Mouse (Mus musculus) spleen, adult 2 months (tissue): ENCODE results near the gene Wdr18. TPM values are rescaled to one million over a fixed set of nuclear protein-coding genes. Genes with fewer than 3 reads are reported as not detected.
A peak's percentile ranks its signal among the peaks of the same experiment; 100 is the strongest.
"Not testable (repeated sequence)": the region's sequence is repeated elsewhere in the genome, so short reads cannot be mapped to it uniquely, and the experiment has no call there.

ENCODE experiments used
- DNase-seq, 2 experiments: peaks; one replicate each; pipeline versions ENCODE4 v3.0.0 to v3.0.0-alpha.2; 2012 to 2021; ENCODE audit warnings: low spot score in 2 of 2, low read depth in 1 of 2
- H3K27ac ChIP-seq: fragments of 200-500 bp; 2 replicates; pipeline ENCODE4 v1.5.1; 2012; ENCODE audit warnings: low read length, inconsistent platforms; ENCODE audit not compliant: insufficient read depth
- H3K27me3 ChIP-seq: fragments of 200-500 bp; 2 replicates; pipeline ENCODE4 v1.6.1; 2012; ENCODE audit warnings: mild to moderate bottlenecking, moderate library complexity, low read length, inconsistent platforms; ENCODE audit not compliant: control insufficient read depth, insufficient read depth
- H3K36me3 ChIP-seq: fragments of 200-500 bp; 2 replicates; pipeline ENCODE4 v1.6.1; 2012; ENCODE audit warnings: mild to moderate bottlenecking, low read length, inconsistent platforms; ENCODE audit not compliant: control insufficient read depth, insufficient read depth
- H3K4me1 ChIP-seq: fragments of 200-500 bp; 2 replicates; pipeline ENCODE4 v1.6.1; 2011; ENCODE audit warnings: inconsistent platforms; ENCODE audit not compliant: control insufficient read depth, insufficient read depth, insufficient read length
- H3K4me3 ChIP-seq: fragments of 200-500 bp; 2 replicates; pipeline ENCODE4 v1.5.1; 2011; ENCODE audit warnings: mild to moderate bottlenecking, inconsistent platforms; ENCODE audit not compliant: insufficient read depth, insufficient read length; ENCODE audit errors: extremely low read depth
- CTCF ChIP-seq: fragments of 200-500 bp; IDR thresholded peaks from 2 replicates; pipeline ENCODE4 v1.5.1; 2011; ENCODE audit warnings: mild to moderate bottlenecking, inconsistent platforms; ENCODE audit not compliant: insufficient read depth, insufficient read length, insufficient replicate concordance; ENCODE audit errors: extremely low read depth
- POLR2A ChIP-seq: fragments of 200-500 bp; IDR thresholded peaks from 2 replicates; pipeline ENCODE4 v1.6.1; 2011; ENCODE audit warnings: low read depth, low read length, inconsistent platforms
- WGBS: fragments of 180-500 bp; shearing (Covaris S2); methylation state at CpG from one replicate; pipeline ENCODE4 v1.1.7; 2018; 5-methylcytosine and 5-hydroxymethylcytosine counted together
- polyA plus RNA-seq: library from polyadenylated mRNA; depleted of rRNA; stranded (reverse); fragments of >200 nt; gene quantifications from 2 replicates; pipeline ENCODE4 v1.2.3, GENCODE M21; 2012

The Wdr18 gene
- polyA plus RNA-seq, 1 experiment = 41.2 TPM

DNA sequence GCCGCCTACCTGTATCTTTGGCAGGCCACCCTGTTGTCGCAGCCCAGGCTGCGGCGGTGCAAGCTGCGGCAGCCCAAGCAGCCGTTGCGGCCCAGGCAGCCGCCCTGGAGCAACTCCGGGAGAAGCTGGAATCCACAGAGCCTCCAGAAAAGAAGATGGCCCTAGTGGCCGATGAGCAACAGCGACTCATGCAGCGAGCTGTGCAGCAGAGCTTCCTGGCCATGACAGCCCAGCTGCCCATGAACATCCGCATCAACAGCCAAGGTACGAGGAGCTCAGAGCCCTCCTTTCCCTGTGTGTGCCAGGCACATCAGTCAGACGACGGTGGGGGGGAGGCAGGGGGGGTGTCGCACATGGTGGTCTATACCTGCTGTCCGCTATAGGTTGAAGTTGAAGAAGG lies 9.3 kb upstream of the Wdr18 start:
- Histone ChIP-seq H3K36me3 (peaks cover 17% of the 10 kb centered on the region), H3K27ac (no peak overlapping the region), H3K4me1 (no peaks in the 10 kb centered on the region; the same call in 1 of the 2 replicates), H3K4me3 (no peak overlapping the region), H3K27me3 (no peaks in the 10 kb centered on the region)
- DNase-seq = no peak
- TF ChIP-seq CTCF = no peak
- no peak for TF ChIP-seq POLR2A
- 93% methylated on average over 18 of the region's 18 CpGs for WGBS

DNA sequence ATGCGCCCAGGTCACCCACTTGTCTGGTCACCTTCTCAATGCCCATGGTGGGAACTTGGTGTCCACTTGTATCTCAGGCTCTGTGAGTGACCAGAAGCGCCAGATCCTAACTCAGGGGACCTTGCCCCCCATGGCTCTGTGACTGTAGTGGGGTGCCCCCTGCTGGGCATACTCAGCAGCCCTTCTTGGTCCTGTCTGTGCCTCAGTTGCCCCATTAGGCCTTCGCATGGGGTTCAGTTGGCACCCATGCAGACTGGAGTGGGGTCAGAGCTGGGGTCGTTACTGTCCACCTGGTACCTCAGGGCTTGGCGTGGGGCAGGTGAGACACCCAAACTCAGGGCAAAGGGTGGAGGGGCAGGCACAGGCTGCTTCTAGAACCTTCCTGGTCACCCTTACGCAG lies 6.0 kb upstream of the Wdr18 start:
- Histone ChIP-seq H3K4me3 (no peak overlapping the region), H3K27me3 (no peaks in the 10 kb centered on the region), H3K4me1 (no peaks in the 10 kb centered on the region; the same call in 1 of the 2 replicates), H3K27ac (no peak overlapping the region), H3K36me3 (peaks cover 17% of the 10 kb centered on the region)
- TF ChIP-seq CTCF = peak; percentile 81; the same call in 1 of the 2 replicates
- TF ChIP-seq POLR2A = no peak
- DNase-seq = peak in 1 of 2 experiments; percentile 59
- 84% methylated on average over 6 of the region's 6 CpGs for WGBS

GRCm38 (mm10) chr10:79955691-79956090 lies 4.3 kb upstream of the Wdr18 start:
- Histone ChIP-seq H3K36me3 (peaks cover 7% of the 10 kb centered on the region), H3K4me3 (no peak overlapping the region), H3K27me3 (no peaks in the 10 kb centered on the region), H3K27ac (no peak overlapping the region), H3K4me1 (peaks cover 2% of the 10 kb centered on the region; the same call in 1 of the 2 replicates)
- 87% methylated on average over 9 of the region's 9 CpGs for WGBS
- DNase-seq = no peak
- TF ChIP-seq POLR2A (no peak), CTCF (no peak)

DNA sequence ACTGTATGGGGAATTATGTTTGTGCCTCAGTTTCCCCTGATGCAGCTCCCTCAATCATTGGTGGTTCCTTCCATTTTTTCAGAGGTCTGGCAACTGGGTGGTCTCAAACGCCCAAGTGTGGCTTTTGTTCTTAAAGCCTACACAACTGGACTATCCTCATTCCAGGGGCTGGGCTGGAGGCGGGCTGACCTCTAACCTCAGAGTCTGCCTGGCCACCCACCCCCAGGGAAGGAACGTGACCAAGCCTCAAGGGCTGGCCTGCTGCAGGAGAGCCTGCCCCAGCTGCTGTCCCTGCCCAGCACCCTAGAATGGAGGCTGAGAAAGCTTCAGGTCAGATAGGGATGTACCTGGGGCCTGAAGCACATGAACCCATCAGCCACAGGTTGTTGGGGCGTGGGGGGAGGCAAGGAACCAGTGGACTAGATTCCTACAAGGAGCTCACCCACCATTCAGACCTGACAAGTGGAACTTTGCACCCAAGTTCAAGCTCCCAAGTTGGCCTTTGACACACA lies 3.3 kb upstream of the Wdr18 start:
- WGBS = 84% methylated on average over 4 of the region's 4 CpGs
- Histone ChIP-seq H3K27me3 (no peaks in the 10 kb centered on the region), H3K4me3 (no peak overlapping the region), H3K36me3 (peaks cover 2% of the 10 kb centered on the region; the same call in 1 of the 2 replicates), H3K4me1 (peaks cover 2% of the 10 kb centered on the region; the same call in 1 of the 2 replicates), H3K27ac (no peak overlapping the region)
- DNase-seq = no peak
- no peak for TF ChIP-seq CTCF
- TF ChIP-seq POLR2A = no peak

DNA sequence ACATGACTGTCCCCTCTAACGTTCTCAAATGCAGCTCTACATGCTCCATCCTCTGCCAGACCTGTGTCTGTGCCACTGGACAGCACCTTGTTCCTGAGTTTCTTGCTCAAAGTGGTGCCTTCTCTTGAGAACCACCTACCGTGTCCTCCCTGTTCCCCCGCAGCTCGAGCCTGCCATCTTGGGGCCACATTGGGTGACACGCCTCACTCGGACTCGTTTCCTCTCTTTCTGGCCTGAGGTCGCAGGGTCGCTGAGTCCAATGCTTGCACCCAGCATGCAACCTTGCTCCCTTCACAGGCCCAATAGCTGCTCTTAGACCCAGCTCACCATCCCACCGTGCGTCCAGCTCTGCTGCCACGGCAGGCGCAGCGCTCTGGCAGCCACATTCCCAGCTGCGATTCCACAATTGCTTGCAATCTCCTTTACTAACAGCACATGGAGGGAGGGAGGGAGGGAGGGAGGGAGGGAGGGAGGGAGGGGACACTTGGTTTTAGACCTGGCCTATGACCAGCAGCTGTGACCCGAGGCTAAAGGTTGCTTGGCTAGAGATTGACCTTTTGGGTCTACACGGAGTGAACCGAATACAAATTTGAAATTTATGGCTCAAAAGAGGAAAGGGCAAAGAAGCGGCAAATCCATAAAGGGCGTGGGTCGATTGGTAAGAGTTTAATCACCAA lies 1.7 kb upstream of the Wdr18 start:
- Histone ChIP-seq H3K36me3 (peaks cover 3% of the 10 kb centered on the region; the same call in 1 of the 2 replicates), H3K4me1 (peaks cover 2% of the 10 kb centered on the region; the same call in 1 of the 2 replicates), H3K27me3 (no peaks in the 10 kb centered on the region), H3K27ac (no peak overlapping the region), H3K4me3 (no peak overlapping the region)
- TF ChIP-seq POLR2A = no peak
- TF ChIP-seq CTCF = peak; percentile 99
- peak; percentile 58 to 86 for DNase-seq
- 25% methylated on average over 21 of the region's 21 CpGs for WGBS

DNA sequence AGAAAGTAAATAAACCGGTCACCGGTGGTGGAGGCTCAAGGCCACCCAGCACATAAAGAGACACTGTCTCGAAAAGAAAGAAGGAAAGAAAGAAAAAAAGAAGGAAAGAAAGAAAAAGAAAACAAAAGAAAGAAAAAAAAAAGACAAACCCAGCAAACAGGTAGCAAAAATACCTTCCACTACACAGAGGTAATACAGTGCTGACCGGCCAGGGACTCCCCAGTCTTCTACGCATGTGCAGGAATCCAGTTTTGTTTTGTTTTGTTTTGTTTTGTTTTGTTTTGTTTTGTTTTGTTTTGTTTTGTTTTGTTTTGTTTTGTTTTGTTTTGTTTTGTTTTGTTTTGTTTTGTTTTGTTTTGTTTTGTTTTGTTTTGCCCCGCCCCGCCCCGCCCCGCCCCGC lies 540 bp upstream of the Wdr18 start:
- not testable (repeated sequence) for H3K4me3 ChIP-seq
- WGBS = 19% methylated on average over 10 of the region's 10 CpGs

DNA sequence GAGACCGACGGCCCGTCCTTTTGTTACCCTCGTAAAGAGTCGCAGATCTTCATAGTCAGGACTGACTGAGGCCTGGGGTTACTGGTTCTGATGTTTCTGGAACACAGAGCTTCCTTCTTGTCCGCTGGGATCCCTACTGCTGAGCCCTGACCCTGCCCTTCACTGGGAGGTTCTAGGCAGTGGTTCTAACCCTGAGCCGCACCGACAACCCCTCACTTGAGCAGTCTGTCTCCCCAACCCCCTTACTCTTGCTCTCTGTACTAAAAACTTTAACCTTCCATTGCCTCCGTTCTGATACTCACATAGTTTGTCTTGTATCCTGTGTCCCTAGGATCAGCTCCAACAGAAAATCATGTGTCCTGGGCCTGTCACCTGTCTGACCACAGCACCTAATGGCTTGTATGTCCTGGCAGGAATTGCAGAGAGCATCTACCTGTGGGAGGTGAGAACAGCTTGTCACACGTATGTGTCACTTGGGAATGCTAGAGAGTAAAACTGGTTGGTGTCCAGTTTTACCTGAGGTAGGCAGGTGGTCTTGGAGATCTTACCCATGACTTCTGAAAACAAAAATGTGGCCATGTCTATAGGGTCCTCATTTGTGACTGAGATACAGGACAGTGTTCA lies 831 bp downstream of the Wdr18 start:
- Histone ChIP-seq H3K27me3 (no peaks in the 10 kb centered on the region), H3K27ac (no peak overlapping the region), H3K4me3 (peak overlapping the region; percentile 77; the same call in 1 of the 2 replicates), H3K36me3 (peaks cover 15% of the 10 kb centered on the region), H3K4me1 (peaks cover 2% of the 10 kb centered on the region; the same call in 1 of the 2 replicates)
- TF ChIP-seq POLR2A = no peak
- no peak for TF ChIP-seq CTCF
- WGBS = 11% methylated on average over 10 of the region's 10 CpGs
- no peak for DNase-seq

More for the DNA sequence above, 540 bp upstream of the Wdr18 start:
- not testable (repeated sequence) for H3K27ac ChIP-seq, H3K36me3 ChIP-seq, H3K27me3 ChIP-seq, H3K4me1 ChIP-seq
- peak in 1 of 2 experiments; percentile 36 for DNase-seq
